Mouse (Mus musculus) embryonic stem cell, embryonic (primary cell): Measurements from ENCODE around the gene Rbms3.

ENCODE experiments used
- CTCF ChIA-PET, 4 experiments: fragments of 300-600 bp in 2 of 4; fragments of 350-600 bp in 2 of 4; sonication (Branson Sonifier 250); formaldehyde crosslinking; loops; one replicate each; lab custom pipeline; 2022; ENCODE audit warnings: inconsistent platforms in 2 of 4; lab: Charles Lee
- POLR2A ChIA-PET, 4 experiments: fragments of 300-600 bp in 2 of 4; fragments of 350-600 bp in 2 of 4; sonication (Branson Sonifier 250); formaldehyde crosslinking; loops; one replicate each; lab custom pipeline; 2022; ENCODE audit warnings: antibody characterized with exemption in 4 of 4, inconsistent platforms in 1 of 4; lab: Charles Lee

The Rbms3 gene

DNA sequence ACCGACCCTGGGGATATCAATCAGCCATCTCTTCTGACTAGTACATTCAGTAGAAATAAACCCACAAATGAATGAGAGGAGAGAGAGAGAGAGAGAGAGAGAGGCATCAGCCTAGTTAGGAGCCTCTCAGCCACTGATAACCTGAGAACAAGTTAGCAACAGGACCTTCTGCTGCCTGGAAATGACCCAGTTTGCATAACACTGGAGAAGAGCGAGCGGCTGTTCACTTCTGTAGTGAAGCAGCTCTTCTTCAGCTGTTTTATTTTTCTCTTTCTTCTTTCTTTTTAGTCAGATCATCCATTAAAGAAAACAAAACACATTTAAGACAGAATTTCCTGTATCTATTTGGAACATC is 717.2 kb downstream of the Rbms3 start:
- CTCF ChIA-PET = interaction anchor here in 1 of 4 experiments (0.7 kb wide), 3 partner anchors 200 to 564 kb away, joined by 3 to 5 read pairs (median 4); no protein-coding TSS in a partner anchor
- POLR2A ChIA-PET = no interaction called here

DNA sequence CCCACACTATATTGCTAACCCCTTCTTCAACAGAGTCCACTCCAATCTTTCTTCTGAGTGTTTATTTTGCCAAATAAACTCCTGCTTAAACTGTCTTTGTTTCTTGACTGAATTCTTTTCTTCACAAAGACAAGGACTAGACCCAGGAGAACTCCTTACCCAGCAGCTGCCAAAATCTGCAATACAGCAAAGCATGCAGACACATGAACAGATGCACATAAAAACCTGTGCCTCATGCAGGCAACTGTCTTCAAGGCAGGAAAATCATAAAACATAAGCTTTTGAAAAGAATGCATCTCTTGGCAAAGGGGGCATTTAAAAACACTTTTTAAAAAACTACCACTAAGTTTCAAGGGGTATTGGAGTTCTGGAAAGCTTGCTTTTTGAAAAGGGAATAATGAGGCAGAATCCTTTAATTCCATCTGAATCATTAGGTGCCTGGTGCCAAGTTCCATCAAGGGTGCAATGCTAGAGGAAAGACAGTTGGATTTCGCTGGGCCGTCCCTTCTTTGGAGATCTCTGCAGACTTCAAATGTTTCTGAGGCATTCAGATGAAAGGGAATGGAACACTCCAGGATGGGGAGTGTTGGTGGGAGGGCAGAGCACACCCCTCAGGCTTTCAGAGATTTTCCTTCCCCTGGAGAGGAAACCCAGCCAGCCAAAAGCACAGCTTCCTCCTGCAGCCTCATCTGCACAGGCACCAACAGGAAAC is 717.8 kb downstream of the Rbms3 start:
- CTCF ChIA-PET = interaction anchor here in 1 of 4 experiments (0.7 kb wide), 1 partner anchor 200 kb away, joined by 3 read pairs; no protein-coding TSS in a partner anchor
- POLR2A ChIA-PET = no interaction called here

GRCm38 (mm10) chr9:116909511-116909910 is 720.2 kb downstream of the Rbms3 start:
- CTCF ChIA-PET = no interaction called here
- POLR2A ChIA-PET = interaction anchor here in 1 of 4 experiments (0.7 kb wide), 1 partner anchor 97 kb away, joined by 4 read pairs; no protein-coding TSS in a partner anchor

DNA sequence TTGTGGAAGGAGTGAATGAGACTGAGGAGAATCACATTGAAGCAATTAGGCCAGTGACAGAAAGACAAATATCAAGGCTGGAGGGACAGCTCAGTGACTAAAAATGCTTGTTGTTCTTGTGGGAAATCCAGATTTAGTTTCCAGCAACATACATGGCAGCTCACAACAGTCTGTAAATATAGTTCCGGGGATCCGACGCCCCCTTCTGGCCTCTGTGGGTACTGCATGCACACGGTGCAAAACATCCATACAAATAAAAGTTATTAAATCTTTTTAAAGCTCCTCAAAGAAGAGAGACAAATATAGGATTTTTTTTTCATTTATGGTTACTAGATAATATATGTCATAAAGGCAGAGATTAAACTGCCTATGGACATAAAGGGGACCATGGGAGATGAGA is 722.8 kb downstream of the Rbms3 start:
- ChIA-PET CTCF (interaction anchor here in 2 of 4 experiments (0.6 to 0.7 kb wide), 3 partner anchors 66 to 801 kb away, joined by 3 read pairs; no protein-coding TSS in a partner anchor), POLR2A (no interaction called here)

DNA sequence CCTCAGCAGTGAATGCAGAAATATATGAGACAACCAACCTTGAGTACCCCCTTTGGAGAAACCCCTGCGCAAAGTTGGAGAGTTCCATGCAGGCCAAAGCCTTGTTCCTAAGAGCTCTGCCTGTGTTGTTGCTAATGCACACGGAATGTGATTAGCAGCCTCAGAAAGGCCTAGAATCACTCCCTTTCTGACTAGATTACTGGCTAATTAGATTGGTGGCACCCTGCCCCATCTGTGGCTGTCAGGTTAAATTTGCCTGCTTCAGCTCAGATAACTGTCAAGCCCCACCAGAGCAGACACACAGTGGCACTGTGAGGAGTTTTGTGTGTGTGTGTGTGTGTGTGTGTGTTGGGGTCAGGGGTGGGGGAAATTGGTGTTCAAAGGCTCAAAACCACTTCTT is 724.1 kb downstream of the Rbms3 start:
- ChIA-PET CTCF (interaction anchor here in 1 of 4 experiments (0.7 kb wide), 1 partner anchor 98 kb away, joined by 4 read pairs; no protein-coding TSS in a partner anchor), POLR2A (no interaction called here)

- POLR2A ChIA-PET = no interaction called here
- CTCF ChIA-PET = interaction anchor here in 1 of 4 experiments (0.6 kb wide), 1 partner anchor 41 kb away, joined by 7 read pairs; no protein-coding TSS in a partner anchor
These were observed 726.3 kb downstream of the Rbms3 start for GRCm38 (mm10) chr9:116903304-116903993.

DNA sequence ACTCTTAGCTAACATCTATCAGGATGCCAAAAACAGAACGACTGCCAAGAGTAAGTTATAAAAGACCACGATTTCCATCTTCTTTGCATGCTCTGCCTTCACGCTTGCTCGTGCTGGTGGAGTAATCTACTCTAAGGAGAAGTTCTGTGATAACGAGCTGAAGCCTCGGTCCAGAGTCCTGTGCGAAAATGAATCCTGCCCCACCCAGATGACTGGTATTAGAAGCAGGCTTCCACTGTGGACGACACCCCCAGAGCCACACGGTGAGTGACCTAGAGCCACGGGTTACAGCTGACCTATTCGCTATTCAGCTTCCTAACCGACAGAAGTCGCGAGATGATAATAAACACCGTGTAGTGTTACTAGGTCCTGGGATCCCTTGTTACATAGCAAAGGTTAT is 730.3 kb downstream of the Rbms3 start:
- CTCF ChIA-PET = no interaction called here
- POLR2A ChIA-PET = no interaction called here

GRCm38 (mm10) chr9:116886973-116887680 is 742.6 kb downstream of the Rbms3 start:
- ChIA-PET CTCF (no interaction called here), POLR2A (no interaction called here)

DNA sequence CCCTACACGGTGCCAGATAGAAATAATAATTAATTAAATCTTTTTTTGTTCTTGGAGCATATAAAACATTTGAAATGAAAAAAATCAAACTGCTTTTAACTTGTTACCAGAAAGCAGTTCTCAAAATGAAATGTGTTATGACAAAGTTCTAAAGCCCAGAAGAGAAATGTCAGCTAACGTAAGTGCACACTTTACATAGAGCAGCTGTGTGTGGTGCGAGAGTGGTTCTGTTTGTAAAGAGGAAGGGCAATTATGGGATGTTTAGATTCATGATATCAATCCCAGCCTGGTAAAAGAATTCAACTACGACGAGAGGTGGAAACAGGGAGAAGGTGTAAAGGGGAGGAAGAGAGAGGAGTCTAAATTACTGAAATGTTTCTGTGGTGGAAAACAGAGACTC is 744.1 kb downstream of the Rbms3 start:
- ChIA-PET CTCF (interaction anchor here in 1 of 4 experiments (0.7 kb wide), 1 partner anchor 165 kb away, joined by 3 read pairs; no protein-coding TSS in a partner anchor), POLR2A (no interaction called here)

- CTCF ChIA-PET = no interaction called here
- POLR2A ChIA-PET = no interaction called here
These were observed 749.2 kb downstream of the Rbms3 start for GRCm38 (mm10) chr9:116880503-116880902.

- POLR2A ChIA-PET = no interaction called here
- CTCF ChIA-PET = no interaction called here
These were observed 749.9 kb downstream of the Rbms3 start for GRCm38 (mm10) chr9:116879600-116880457.

- CTCF ChIA-PET = no interaction called here
- POLR2A ChIA-PET = interaction anchor here in 1 of 4 experiments (0.6 kb wide), 1 partner anchor 360 kb away, joined by 3 read pairs; no protein-coding TSS in a partner anchor
These were observed 752.9 kb downstream of the Rbms3 start for GRCm38 (mm10) chr9:116876786-116877185.

GRCm38 (mm10) chr9:116873976-116874320 is 755.8 kb downstream of the Rbms3 start:
- POLR2A ChIA-PET = no interaction called here
- CTCF ChIA-PET = no interaction called here

- ChIA-PET POLR2A (no interaction called here), CTCF (no interaction called here)
These were observed 756.4 kb downstream of the Rbms3 start for GRCm38 (mm10) chr9:116873033-116873975.

DNA sequence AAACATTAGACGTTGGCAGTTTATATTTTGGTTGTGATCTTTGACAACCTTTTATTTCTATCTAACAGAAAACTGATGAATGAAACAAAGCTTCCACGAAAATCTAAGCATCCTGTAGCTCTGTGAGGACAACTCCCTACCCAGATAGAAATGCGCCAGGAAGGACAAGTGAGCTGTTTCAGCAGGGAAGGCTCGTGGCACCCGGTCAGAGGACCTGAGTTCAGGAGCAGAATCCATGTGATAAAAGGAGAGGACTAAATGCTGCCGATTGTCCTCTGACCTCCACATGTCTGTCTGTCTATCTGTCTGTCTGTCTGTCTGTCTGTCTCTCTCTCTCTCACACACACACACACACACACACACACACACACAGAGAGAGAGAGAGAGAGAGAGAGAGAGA is 757.4 kb downstream of the Rbms3 start:
- CTCF ChIA-PET = interaction anchor here in 1 of 4 experiments (0.7 kb wide), 1 partner anchor 400 kb away, joined by 4 read pairs; no protein-coding TSS in a partner anchor

DNA sequence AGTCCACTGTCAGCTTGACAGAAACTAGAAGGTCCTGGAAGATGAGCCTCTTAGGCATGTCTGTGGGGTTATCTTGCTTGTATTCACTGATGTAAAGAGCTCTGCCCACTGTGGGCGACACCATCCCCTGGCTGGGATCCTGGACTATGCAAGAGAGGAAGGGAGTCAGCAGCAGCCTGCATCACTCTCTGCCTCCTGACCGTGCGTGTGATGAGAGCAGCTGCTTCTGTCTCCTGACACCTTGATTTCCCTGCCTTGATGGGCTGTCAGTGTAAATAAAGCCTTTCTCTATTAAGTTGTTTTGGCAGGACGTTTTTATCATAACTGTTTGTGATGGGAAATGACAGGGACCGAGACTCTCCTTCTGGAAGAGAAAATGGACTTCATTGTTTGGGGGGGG is 758.1 kb downstream of the Rbms3 start:
- POLR2A ChIA-PET = interaction anchor here in 1 of 4 experiments (0.5 kb wide), 1 partner anchor 20 kb away, joined by 3 read pairs; no protein-coding TSS in a partner anchor
- CTCF ChIA-PET = interaction anchor here in 1 of 4 experiments (0.7 kb wide), 1 partner anchor 401 kb away, joined by 4 read pairs; no protein-coding TSS in a partner anchor

More for the DNA sequence above, 757.4 kb downstream of the Rbms3 start:
- POLR2A ChIA-PET = no interaction called here

GRCm38 (mm10) chr9:116866060-116866459 is 763.7 kb downstream of the Rbms3 start:
- ChIA-PET CTCF (interaction anchor here in 1 of 4 experiments (0.6 kb wide), 1 partner anchor 387 kb away, joined by 6 read pairs; no protein-coding TSS in a partner anchor), POLR2A (no interaction called here)
